Mouse (Mus musculus) testis, postnatal 14 days (tissue): ENCODE results near the gene Igsf23.
A peak's percentile ranks its signal among the peaks of the same experiment; 100 is the strongest.
"Not testable (repeated sequence)": the region's sequence is repeated elsewhere in the genome, so short reads cannot be mapped to it uniquely, and the experiment has no call there.

Experiments used
- DNase-seq: peaks from one replicate; pipeline ENCODE4 v3.0.0; 2021; ENCODE audit warnings: low spot score

Igsf23 gene

DNA sequence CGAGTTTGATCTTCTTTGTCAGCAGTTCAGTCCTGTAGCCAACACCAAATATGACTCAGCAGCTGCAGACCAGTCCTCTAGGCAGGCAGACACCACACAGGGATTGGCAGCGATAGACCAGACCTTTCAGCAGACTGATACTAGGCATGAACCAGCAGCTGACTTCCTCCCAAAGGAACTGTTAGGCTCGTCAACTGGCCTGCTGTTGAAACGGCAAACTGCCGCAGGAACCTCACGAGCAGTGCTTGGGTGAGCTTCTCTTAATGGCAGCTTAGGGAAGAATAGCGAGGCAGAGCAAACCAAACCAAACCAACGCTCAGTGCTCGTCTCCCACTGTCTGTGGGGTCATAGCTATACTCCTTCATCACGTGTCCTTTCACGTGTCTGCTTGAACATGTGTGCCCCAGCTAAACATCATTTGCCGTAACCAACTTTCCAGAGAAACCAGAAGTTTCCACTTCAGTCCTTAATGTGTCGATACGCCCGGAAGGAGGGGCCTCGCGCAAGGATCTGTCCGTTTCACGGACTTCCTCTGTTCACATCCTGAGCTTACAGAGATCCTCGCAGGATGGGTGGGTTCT lies 15.3 kb downstream of the Igsf23 start:
- DNase-seq: no peak

- DNase-seq: peak; percentile 58
These were observed 17.4 kb downstream of the Igsf23 start for GRCm38 (mm10) chr7:19932877-19933809.

DNA sequence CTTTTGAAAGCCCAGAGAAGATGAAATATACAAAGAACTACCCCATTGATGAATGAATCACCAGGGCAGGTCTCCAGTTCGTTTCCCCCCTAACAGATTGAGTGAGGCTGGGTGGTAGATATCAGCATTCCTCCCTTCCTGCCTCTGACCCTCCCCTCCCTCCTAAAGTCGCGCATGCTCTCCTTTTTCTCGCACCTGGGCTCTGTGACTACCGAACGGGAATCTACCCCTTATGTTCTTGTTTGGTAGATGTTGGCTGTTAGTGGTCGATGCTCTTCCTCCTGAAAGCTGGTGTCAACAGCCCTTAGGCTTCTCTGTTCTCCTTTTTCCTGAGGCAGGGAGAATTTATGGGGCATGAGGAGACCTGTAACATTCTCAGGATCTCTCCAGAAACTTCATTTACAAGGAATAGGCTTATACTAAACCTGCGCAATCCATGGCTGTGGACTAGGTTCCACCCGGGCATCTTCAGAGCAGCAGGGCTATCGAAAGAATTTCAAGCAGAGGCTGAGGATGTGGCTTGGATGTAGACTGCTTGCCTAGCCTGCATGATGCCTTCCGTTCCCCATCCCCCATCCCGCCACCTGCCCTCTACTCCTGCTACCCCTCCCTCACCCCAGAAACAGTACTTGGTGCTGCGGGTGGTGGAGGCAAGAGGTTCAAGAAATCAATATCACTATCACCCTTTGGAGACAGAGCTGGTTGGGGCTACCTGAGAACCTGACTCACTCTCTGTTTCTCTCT lies 18.3 kb downstream of the Igsf23 start:
- DNase-seq: no peak

DNA sequence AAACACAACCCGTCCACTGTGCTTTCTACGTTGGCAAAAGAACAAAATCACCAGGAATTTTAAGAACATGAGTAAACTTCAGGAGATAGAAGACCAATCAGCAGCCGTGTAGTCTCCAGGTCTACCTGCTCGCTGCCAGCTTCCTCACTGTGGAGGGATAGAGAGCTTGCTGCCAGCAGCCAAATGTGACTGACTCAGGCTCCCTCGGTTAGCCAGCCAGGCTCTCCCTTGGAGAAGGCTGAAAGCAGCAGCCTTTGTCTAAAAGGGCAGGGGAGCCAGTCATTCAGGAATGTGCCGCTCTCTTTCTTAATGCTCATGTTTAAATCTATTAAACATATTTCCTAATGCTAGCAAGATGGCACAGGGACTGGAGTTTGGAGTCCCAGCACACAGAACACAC lies 20.1 kb downstream of the Igsf23 start:
- not testable (repeated sequence) for DNase-seq

DNA sequence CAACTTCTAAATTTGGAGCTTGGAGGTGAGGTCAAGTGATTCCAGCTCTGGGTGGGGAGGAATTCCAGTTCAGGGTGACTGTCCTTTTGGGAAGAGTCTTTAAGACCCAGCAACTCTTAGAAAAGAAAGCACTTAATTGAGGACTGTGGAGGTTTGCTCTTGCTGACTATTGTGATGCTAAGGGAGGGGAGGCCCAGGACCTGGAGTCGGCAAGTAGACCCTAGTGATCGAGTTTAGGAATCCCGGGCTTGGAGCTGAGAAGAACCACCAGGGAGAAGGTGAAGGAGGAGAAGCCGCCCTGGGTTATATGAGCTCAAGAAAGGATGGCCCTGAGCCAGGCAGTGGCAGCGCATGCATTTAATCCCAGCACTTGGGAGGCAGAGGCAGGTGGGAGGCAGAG lies 22.1 kb downstream of the Igsf23 start:
- DNase-seq: no peak

DNA sequence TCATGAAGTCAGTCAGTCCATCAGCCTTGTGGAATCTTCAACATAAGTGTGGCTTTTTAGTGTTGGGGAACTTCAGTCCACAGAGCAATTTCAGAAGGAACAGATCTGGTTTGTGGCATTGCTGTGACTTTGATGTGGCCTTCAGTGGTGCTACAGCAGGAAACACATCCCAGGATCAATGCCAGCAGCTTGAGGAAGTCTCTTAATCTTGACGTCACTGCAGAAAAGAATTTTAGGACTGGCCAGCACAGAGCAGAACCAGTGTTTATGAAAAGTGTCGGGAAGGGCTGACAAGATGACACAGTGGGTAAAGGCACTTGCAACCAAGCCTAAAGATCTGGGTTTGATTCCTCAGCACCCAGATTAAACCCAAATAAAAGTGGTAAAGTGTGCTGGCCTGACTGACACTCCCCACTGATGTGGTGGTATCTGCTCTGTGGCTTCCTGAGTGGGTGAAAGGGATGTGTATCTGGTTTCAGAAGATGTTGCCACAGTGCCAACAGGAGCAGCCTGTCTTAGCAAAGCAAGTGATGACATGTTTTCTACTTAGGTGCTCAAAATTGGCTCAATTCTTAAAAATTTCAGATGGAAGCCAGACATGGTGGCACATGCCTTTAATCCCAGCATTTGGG lies 23.6 kb downstream of the Igsf23 start:
- no peak for DNase-seq

DNA sequence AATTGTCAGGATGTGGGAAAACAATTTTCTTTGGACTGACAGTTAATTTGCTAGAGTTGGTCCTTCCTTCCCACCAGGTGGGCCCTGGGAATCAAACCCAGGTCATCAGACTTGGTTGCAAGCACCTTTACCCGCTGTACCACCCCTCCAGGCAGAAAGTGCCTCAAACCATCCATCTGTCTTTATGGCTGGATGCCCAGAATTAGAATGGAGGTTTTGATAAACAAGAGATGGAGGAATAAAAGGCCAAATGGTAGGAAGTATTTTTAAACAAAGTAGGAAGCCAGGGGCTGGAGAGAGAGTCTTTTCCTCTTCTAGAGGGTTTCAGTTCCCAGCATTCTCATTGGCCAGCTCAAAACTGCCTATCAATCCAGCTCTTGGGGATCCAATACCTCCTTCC lies 25.2 kb downstream of the Igsf23 start:
- no peak for DNase-seq

DNA sequence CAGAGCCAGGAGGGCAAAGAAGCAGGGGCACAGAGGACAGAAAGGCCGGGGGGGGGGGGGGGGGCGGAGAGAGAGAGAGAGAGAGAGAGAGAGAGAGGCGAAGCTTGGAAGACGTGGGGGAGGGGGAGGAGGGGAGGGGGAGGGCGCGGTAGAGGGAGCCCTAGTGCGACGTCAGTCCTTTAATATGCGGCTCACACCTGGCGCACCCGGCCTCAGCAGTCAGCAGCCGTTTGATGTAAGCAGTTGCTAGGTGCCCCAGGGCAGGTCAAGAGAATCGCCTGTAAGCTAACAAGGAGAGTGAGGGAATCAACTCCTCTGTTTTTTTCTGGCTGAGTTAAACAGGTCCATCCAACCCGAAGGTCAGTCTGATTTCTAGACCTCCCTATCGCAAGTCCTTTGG lies 26.8 kb downstream of the Igsf23 start:
- no peak for DNase-seq

- DNase-seq: no peak
These were observed 27.2 kb downstream of the Igsf23 start for GRCm38 (mm10) chr7:19923354-19923753.

GRCm38 (mm10) chr7:19920506-19921261 lies 29.9 kb downstream of the Igsf23 start, which contains the start of gene Pvr:
TSS of gene Pvr (minus strand) at chr7:19921160.
- DNase-seq: peak; percentile 70

DNA sequence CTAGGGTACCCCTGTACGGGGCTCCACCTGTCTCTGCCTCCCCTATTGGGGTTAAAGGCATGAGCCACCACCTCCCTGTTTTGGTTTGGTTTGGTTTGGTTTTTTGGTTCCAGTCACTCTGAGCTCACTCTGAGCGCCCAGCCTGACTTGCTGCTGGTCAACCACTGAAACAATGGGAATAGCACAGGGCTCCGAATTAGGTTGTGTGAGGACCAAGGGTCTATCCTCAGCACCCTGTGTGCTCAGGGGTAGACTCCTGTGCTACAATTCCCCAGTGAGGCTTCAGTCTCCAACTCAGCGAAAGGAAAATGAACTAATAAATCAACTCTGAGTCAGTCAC lies 30.4 kb downstream of the Igsf23 start:
- DNase-seq: no peak

DNA sequence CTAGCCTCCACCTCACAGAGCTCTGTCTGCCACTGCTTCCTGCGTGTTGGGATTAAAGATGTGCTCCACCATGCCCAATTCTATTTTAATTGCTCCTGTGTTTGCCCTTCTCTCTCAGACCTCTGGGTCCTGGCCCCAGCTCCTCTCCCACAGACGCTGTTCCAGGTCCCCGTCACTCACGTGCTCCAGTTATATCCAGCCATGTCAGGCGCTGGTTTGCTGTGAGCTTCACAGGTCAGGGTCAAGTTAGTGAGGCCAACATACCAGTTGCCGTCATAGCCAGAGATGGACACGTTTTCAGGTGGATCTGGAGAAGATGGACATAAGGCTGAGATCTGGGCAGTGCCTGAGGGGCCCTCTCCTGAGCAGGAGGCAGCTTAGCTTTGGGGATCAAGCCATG lies 36.0 kb downstream of the Igsf23 start:
- DNase-seq: no peak

DNA sequence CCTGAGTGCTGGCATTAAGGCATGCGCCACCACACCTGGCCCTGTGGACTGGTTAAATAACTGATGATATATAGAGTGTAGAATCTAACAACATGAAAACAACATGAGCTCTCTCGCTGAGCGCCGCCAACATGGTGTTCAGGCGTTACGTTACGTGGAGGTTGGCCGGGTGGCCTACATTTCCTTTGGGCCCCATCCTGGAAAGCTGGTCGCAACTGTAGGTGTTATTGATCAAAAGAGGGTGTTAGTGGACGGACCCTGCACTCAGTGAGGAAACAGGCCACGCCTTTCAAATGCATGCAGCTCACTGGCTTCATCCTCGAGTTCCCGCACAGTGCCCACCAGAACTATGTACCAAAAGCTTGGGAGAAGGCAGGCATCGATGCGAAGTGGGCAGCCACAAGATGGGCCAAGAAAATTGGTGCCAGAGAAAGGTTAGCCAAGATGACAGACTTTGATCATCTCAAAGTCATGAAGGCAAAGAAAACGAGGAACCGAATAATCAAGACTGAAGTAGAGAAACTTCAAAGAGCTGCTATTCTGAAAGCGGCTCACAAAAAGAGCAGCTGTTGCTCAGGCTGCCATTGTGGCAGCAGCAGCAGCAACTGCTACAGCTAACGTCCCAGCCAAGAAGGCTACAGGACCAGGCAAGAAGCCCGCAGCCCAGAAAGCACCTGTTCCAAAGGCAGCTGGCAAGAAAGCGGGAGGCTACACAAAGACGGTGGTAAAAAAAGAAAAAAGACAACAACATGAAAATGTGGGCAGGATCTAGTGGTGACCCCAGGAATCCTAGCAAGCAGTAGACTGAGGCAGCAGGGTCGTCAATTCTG lies 38.6 kb downstream of the Igsf23 start:
- no peak for DNase-seq

- no peak for DNase-seq
These were observed 39.3 kb downstream of the Igsf23 start for GRCm38 (mm10) chr7:19911292-19911658.

GRCm38 (mm10) chr7:19910421-19911291 lies 39.9 kb downstream of the Igsf23 start:
- peak; percentile 57 for DNase-seq

GRCm38 (mm10) chr7:19889881-19890280 lies 60.7 kb downstream of the Igsf23 start:
- DNase-seq: peak; percentile 49

GRCm38 (mm10) chr7:19887849-19888248 lies 62.7 kb downstream of the Igsf23 start, which contains the start of gene Ceacam19:
TSS of gene Ceacam19 (minus strand) at chr7:19887965.
- DNase-seq: no peak
